Comparison of ENCODE assay signal across 9 mouse cellular contexts in genomic region chr9:118611111-118611541, GRCm38 (mm10). TPM values are rescaled to one million over a fixed set of nuclear protein-coding genes. Genes with fewer than 3 reads are reported as not detected.
A peak's percentile ranks its signal among the peaks of the same experiment; 100 is the strongest.
DNase-seq lines count a peak whose midpoint lies in the region; ATAC-seq and TF ChIP-seq lines count a peak whose summit lies in the region.
"Had no signal": no experiment of that assay in that cellular context is flagged by ENCODE, and none has a peak within 500 bp of the region (broad histone marks: within the 10 kb centered on the region; RNA-seq: fewer than 3 reads in every experiment).

No protein-coding gene starts in this region.

- H3K4me2 ChIP-seq in embryonic facial prominence, embryonic 15.5 days (replicated peaks): peak overlapping the region; percentile 27
- H3K4me2 ChIP-seq in midbrain, postnatal 0 days (ENCODE audit: low read depth, low read length, poor library complexity, severe bottlenecking): peak overlapping the region; percentile 44

- no peak overlapping the region for H3K9ac ChIP-seq in embryonic facial prominence, embryonic 15.5 days
- no peak overlapping the region for H3K9ac ChIP-seq in midbrain, postnatal 0 days (replicated peaks; ENCODE audit: low read length, poor library complexity, severe bottlenecking)

- H3K27ac ChIP-seq in embryonic facial prominence, embryonic 15.5 days (replicated peaks): no peak overlapping the region; the same call in 1 of the 2 replicates
- H3K27ac ChIP-seq in midbrain, postnatal 0 days (ENCODE audit: low read depth, low read length): no peak overlapping the region

- TF ChIP-seq CTCF in midbrain, postnatal 0 days (IDR thresholded peaks at IDR 0.05): no peak

- H3K27me3 ChIP-seq in embryonic facial prominence, embryonic 15.5 days: no peaks in the 10 kb centered on the region
- H3K27me3 ChIP-seq in midbrain, postnatal 0 days (ENCODE audit: insufficient read depth, low read length): peaks cover 7% of the 10 kb centered on the region; the same call in 1 of the 2 replicates

- peaks cover 47% of the 10 kb centered on the region for H3K4me1 ChIP-seq in embryonic facial prominence, embryonic 15.5 days
- no peaks in the 10 kb centered on the region for H3K4me1 ChIP-seq in midbrain, postnatal 0 days (ENCODE audit: insufficient read depth, low read length)

- WGBS in embryonic facial prominence, embryonic 15.5 days: 31% methylated on average over 14 of the region's 14 CpGs
- WGBS in midbrain, postnatal 0 days: 36% methylated on average over 14 of the region's 14 CpGs

- peak; percentile 39 to 57 for DNase-seq in adrenal gland, postnatal 36 days
- DNase-seq in adrenal gland, adult 18-20 months (ENCODE audit: low spot score in 2 of 2): no peak
- DNase-seq in heart, postnatal 25 days (ENCODE audit: low spot score): peak; percentile 63
- DNase-seq in left cerebral cortex, postnatal 36 days (ENCODE audit: low spot score in 2 of 2): peak; percentile 46 to 49
- DNase-seq in midbrain, postnatal 0 days (ENCODE audit: low spot score): peak; percentile 39
- no peak for DNase-seq in ovary, postnatal 10 days (ENCODE audit: low spot score)

- H3K9me3 ChIP-seq in embryonic facial prominence, embryonic 15.5 days (replicated peaks): no peaks in the 10 kb centered on the region
- H3K9me3 ChIP-seq in midbrain, postnatal 0 days (ENCODE audit: low read length): no peaks in the 10 kb centered on the region

- no peaks in the 10 kb centered on the region for H3K36me3 ChIP-seq in embryonic facial prominence, embryonic 15.5 days
- H3K36me3 ChIP-seq in midbrain, postnatal 0 days (ENCODE audit: insufficient read depth, low read length): no peaks in the 10 kb centered on the region

- ATAC-seq in embryonic facial prominence, embryonic 15.5 days (ENCODE audit: insufficient number of reproducible peaks, low FRiP score, low TSS enrichment, low read depth): no peak
- no peak for ATAC-seq in midbrain, postnatal 0 days (ENCODE audit: low FRiP score)
- ATAC-seq in erythroid progenitor cell, adult 5-6 weeks (replicated peaks; ENCODE audit: low FRiP score, poor library complexity, severe bottlenecking): no peak

- peak overlapping the region; percentile 11 for H3K4me3 ChIP-seq in embryonic facial prominence, embryonic 15.5 days (replicated peaks)
- H3K4me3 ChIP-seq in midbrain, postnatal 0 days (ENCODE audit: low read depth, low read length): no peak overlapping the region; the same call in 1 of the 2 replicates
- H3K4me3 ChIP-seq: myocyte had no signal

- intact Hi-C loops in heart, postnatal 25 days (cut with DNase I): no loop called here
- intact Hi-C loops in left cerebral cortex, postnatal 36 days (cut with DNase I): loop anchor here (5.0 kb wide), 1 partner anchor 66 kb away; no protein-coding TSS in a partner anchor

RNA-seq across cellular contexts. Expression of gene Itga9, which starts 4.6 kb away (rescaled TPM):
- 10 to 100 TPM; 56.9 to 81.3 TPM for total RNA-seq in adrenal gland, postnatal 36 days (2021)
- 10 to 100 TPM; 24.9 to 57.9 TPM for total RNA-seq in adrenal gland, adult 18-20 months (2021)
- 14.7 and 16.1 TPM in 2 replicates for polyA plus RNA-seq in embryonic facial prominence, embryonic 15.5 days (2015; fragmentation: Nextera tagmentation; extraction: Ambion mirVana)
- 10 to 100 TPM; 65.5 to 72.7 TPM for total RNA-seq in heart, postnatal 25 days (2021)
- 1 to 10 TPM; 5.5 to 9.3 TPM for total RNA-seq in left cerebral cortex, postnatal 36 days (2021)
- total RNA-seq in midbrain, postnatal 0 days (2014; rRNA removed): 6.9 and 8.2 TPM in 2 replicates
- 0.82 and 1.1 TPM in 2 replicates for polyA plus RNA-seq in midbrain, postnatal 0 days (2015; fragmentation: Nextera tagmentation; extraction: Ambion mirVana)
- 2.9 and 3.6 TPM in 2 replicates for total RNA-seq in erythroid progenitor cell, adult 5-6 weeks (2015; ENCODE audit: low replicate concordance)
- 1.6 and 2.8 TPM in 2 replicates for total RNA-seq in erythroid progenitor cell, adult 5-6 weeks (2017; ENCODE audit: low replicate concordance)

Comparison
In these comparisons a context has a peak if more than half of its experiments do, and no peak if none do; other contexts are left out.
1. DNase-seq: peak in adrenal gland, postnatal 36 days (2 of 2), heart, postnatal 25 days (single experiment), left cerebral cortex, postnatal 36 days (2 of 2) and midbrain, postnatal 0 days (single experiment); none in adrenal gland, adult 18-20 months (0 of 2) and ovary, postnatal 10 days (single experiment).